Mouse (Mus musculus): ENCODE measurements around the gene Igsf10.

DNA sequence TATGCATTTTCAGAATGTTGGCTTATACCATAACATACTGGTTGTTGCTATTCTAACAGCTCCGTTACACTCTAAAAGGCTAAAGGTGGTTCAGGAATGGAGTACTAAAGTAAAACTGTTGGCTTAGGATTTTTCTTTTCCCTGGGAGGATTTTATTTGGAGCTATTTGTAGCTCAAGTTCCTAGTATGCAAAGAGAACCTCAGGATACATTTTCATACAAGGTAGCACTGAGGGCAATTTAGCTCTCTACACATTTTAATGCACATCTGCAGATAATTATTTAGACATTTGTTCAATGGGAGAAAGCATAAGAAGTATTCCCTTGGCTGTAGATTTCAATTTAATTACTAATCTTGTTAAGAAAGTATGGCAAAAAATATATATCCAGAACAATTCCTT is 17.7 kb upstream of the Igsf10 start:
- TF ChIP-seq CTCF (IDR thresholded peaks at IDR 0.05; ENCODE audit: borderline replicate concordance, insufficient read depth, low read length) (no peak), POLR2A (IDR thresholded peaks at IDR 0.05; ENCODE audit: low read depth, low read length) (no peak)

Measured in embryonic fibroblast, embryonic 13.5 days (primary cell).